Mouse (Mus musculus) adrenal gland, postnatal 14 days (tissue): ENCODE measurements around the gene Gpnmb. TPM values are rescaled to one million over a fixed set of nuclear protein-coding genes. Genes with fewer than 3 reads are reported as not detected.
A peak's percentile ranks its signal among the peaks of the same experiment; 100 is the strongest.

Experiments used
- DNase-seq: peaks from one replicate; pipeline ENCODE4 v3.0.0; 2021; ENCODE audit warnings: mixed read lengths
- long read RNA-seq, 2 experiments: library from polyadenylated mRNA; stranded (forward); transcript quantifications; one replicate each; pipeline ENCODE4 v2.0.0; 2021
- total RNA-seq: library from RNA; stranded (reverse); gene quantifications from 2 replicates; pipeline ENCODE4 v1.2.3, GENCODE M21; 2021

Gene Gpnmb
- total RNA-seq = 0.19 and 1.2 TPM in 2 replicates
- long read RNA-seq, experiment 1 = 0 reads
- long read RNA-seq, experiment 2 = 0 reads

- DNase-seq = no peak
These were observed at the start of gene Gpnmb for GRCm38 (mm10) chr6:49036275-49037267. Gpnmb (plus strand) TSS chr6:49036546.

DNA sequence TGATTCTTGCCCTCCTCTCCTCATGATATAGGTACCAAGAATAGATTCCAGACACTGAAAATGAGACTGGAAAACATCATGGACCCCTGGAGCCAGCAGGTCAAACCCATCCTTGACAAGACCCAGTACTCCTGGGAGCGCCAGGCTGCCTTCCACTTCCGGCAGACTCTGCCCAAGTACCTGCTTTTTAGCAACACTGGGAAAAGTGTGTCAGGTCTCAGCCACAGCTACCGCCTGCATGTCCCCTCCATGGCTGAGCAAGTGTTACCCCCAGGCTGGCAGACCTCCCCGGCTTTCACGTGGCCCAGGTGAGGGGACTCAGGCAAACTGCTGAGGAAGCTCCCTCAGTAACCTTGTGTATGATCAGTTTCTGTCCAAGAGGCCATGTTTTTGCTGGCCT lies 46.4 kb upstream of the Gpnmb start:
- no peak for DNase-seq

GRCm38 (mm10) chr6:48991991-48992390 lies 44.4 kb upstream of the Gpnmb start:
- no peak for DNase-seq

DNA sequence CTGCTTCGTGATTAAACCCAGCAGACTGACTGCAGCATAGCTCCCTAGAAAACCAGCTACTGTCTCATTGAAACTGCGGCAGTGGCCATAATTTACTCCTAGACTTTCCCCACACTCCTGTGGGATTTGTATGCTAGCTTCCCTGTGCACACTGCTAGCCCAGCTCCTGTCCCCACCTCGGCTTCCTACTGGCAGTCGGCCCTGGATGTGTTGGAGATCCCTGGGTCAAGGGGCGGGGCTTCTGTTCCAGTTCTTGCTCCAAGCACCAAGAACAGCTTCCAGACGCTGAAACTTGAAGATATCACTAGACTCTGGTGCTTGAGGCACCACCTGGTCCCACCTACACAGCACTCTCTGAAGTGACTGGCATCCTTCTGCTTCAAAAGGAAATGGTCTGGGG lies 38.2 kb upstream of the Gpnmb start:
- DNase-seq = no peak

DNA sequence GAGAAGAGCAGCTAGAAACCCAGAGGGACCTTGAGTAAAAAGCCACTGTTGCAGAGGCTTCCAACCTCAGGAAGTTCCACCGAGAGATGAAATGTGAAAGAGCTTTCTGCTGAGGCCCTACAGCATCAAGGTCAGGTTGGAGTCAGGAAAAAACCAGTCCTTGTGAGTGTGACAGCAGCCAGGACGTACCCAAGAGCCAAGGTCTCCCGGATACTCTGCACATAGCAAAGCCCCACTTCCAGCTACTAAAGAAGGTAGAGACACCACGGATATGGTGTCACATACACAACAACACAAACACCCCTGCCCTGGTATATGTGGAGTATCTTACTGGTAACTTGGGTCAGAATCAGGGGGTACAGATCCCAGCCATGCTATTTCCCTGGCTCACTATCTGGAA lies 37.5 kb upstream of the Gpnmb start:
- peak; percentile 48 for DNase-seq

DNA sequence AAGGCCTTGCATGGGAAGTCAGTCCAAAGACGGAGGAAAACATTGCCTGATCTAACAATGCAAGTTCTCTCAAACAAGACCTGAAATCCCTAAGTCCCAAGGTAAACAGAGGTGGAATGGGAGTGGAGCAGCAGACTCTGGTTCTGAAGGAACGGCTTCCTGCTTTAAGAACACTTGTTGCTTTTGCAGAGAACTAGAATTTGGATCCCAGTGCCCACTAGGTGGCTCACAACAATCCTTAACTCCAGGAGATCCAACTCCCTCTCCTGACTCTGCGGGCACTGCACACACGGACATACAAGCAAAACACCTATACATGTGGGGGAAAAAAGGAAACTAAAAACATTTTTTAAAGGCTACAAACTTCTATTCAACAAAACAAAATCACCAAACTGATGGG lies 33.0 kb upstream of the Gpnmb start:
- DNase-seq = no peak

- peak; percentile 78 for DNase-seq
These were observed 28.4 kb upstream of the Gpnmb start for GRCm38 (mm10) chr6:49007981-49008380.

DNA sequence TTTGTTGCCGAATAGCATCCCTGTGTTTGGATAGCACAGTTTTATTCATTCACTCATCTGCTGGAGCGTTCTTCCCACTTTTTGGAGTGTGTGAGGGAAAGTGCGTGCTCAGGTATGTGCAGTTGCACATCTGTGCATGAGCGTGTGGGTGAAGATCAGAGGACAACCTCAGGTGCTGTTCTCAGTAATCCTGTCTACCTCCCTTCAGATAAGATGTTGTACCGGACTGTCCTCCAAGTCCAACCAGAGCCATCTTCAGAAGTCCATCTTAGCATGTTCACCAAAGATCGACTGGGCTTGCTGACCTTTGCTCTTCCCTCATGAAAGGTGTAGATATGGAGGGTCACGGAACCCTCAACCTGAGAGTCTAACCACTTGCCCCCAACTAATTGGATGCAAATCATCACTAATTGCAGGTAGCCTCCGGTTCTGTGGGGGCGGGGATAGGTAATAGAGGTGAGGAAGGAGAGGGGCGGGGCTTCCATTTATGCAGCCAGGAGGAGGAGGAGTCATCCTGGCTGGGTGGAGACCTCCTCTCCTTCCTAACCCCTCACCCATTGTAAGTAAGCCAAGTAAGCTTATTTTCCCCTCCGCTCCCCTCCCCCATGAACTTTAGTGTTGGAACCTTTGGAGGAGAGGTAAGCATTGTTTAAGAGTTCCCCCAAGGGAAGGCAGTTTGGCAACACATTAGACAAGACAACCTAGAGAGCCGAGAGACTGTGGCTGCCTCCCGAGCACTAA lies 27.8 kb upstream of the Gpnmb start:
- no peak for DNase-seq

DNA sequence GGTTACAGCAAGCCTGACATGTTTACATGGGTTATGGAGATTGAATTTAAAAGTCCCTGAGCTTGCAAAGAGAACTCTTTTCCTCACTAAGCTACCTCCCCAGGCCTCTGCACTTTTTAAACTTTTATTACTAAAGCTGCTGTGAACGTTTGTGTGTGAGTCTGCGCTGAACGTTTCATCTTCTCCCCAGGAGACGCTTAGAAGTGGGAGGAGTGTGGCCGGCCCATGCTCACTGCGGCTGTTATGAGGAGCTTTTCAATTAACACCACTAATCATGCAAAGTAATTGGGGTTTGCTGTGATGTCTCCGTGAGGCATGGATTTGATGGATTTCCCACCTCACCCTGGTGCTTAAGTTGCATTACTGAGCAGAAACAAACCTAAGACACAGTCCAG lies 27.2 kb upstream of the Gpnmb start:
- DNase-seq = no peak

DNA sequence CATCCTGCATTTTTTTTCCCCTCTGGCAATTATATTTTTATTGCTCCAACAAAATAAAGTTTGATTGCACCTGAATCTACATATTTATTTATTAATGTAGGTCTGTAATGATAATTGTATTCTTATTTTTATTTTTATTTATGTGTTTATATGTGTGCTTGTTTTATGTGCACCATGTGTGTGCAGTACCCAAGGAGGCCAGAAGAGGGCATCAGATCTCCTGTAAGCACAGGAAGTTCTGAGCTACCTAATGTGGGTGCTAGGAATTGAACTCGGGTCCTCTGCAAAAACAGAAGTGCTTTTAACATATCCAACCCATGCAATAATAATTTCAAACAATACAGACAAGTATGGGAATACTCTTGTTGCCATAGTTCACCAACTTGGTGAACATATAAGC lies 26.7 kb upstream of the Gpnmb start:
- DNase-seq = no peak

DNA sequence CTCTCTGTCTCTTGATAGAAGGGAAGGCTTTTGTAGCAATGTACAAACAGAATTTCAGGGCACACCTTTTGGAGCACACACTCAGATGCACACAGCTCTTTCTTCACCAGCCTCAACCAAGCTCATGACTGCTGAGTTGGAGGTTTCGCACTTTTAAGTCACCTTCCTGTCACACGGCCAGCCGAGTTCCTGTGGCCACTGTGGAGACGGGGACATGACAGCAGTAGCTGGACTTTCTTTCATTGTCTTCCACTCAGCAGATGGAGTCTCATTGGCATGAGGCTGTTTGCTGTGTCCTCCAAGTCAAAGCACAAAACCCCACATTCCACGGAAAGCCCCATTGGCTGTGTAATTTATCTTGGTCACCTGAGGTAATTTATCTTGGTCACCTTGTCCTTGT lies 25.2 kb upstream of the Gpnmb start:
- no peak for DNase-seq

DNA sequence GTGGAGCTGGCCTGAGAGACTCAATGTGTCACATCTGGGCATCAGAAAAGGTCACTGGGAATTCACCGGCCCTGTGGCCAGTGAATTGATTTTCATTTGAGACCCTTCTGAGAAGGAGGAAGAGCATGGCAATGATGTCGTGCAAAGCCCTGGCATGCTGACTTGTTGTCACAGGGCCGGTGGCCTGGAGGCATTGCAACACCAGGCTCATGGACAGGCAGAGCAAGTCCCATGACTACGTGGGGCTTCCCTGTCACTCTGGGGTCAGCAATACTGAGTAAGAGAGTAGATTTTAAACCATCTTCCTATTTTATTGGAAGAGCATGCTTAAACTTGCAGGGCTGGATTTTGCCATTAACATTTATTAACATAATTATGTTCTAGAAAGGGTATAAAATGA lies 23.3 kb upstream of the Gpnmb start:
- DNase-seq = no peak

DNA sequence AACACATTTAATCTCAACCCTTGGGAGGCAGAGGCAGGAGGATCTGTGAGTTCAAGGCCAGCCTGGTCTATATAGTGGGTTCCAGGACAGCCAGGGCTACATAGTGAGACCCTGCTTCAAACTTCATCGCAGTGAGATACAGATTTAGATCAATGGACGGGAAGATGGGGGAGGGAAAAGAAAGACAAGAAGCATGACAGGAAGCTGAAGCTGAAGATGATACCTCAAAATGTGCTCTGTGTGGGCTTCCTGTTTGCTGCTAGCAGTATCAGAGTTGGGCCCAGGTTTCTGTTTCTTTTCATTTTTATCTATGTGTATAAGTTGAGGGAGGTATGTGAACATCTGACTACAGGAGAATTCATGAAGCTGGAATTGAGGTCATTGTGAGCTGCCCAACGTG lies 22.9 kb upstream of the Gpnmb start:
- DNase-seq = no peak

DNA sequence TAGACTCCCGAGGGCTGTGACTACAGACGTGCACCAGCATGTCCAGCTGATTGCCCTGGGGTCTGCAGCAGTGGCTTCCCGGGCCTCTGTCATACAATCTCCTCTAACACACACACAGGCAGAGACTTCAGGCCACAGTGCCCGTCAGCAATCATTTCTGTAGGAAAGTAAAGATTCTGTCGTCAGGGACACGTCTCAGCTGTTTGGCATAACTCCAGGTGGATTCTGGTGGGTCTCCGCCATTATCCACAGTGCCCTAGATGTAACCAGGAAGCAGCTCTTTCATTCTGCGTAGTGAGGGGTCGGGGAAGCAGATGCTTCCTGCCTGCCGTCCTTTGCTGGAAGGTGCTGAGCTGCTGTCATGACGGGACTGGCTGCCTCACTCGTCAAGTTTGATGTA lies 19.2 kb upstream of the Gpnmb start:
- DNase-seq = no peak

DNA sequence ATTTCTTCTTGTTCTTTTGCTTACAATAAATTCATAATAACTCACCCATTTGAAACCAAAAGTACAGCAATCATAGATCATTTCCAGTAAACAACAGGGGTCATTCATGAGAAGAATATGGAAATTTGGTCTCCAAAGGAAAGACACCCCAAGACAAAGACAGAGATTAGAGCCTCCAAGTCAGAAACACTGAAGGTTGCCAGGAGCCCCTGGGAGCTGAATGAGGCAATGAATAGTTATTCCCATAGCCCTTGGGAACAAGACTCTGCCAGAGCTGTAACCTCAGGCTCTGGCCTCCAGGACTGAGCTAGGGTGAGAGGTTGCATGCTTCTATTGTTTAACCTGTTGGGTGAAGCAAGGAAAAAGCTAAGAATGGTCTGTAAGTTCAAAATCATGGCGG lies 17.0 kb upstream of the Gpnmb start:
- no peak for DNase-seq

DNA sequence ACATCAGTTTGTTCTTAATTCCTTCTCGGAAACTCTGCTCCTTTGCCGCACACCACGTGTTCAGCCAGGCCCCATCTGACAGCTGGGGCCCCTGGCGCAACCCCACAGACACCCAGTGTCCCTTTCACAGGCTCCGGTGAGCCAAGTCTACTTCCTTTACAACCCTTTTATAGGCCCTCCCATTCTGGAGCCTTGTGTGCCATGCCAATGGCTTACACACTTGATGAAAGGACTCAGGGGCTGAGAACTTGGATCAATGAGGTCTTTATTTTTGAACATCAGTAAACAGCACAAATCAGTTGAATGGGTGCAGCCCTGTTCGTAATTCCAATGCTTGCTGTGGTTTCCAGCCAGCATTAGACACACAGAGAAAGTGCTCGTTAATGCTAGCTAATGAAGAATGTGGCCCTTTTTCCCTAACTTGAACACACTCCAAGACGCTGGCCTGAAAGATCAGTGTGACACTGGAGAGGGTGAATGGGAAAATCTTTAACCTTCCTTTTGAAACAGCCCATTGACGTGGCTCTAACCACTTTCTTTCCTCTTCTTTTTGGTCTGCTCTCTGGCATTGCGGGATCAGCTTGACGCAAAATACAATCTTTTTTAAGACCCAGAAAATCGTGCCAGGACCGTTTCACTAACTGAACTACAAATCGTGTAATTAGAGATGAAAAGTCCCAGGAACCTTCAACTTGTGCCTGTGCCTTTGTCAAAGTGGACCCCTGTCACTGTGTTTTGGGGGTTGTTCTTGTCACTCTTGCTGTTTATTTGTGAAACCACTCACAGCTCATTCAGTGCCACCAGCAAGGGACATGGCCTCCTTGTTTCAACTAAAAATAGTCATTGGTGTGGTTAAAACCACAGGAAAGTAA lies 15.0 kb upstream of the Gpnmb start:
- no peak for DNase-seq

DNA sequence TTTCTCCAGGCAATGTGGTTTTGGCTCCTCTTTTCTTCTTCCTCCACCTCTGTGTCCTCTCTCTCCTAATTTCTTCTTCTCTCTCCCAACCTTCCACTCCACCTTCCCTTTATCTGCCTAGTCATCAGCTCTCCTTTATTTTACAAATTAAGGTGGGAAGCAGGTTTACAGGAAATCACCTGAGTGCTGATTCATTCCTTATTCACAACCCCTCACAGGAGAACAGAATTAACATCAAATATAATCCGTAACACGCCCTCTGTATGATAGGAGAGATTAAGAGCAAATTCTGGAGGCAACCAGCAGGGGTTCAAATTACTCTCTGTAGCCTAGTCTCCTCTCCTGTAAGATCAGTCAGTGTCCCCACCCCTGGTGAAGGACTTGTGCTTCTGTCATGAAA lies 14.0 kb upstream of the Gpnmb start:
- no peak for DNase-seq

DNA sequence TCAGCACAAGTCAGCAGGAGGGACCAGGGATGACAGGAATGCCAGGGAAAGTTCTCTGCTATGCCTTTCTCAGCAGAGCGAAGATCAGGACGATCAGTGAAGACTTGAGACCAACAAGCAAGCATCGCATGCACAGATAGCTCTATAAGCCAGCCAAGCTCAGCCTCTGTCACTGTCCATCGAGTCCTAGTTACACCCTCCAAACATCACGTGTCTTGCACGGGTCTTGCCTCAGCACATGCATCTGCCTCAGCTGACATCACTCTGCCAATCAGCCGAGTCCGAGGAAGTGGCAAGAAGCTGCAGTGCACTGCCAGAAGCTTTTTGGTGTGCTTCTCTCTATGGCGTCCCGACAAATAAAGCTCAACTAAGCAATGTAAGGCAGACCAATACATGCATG lies 13.0 kb upstream of the Gpnmb start:
- DNase-seq = no peak

DNA sequence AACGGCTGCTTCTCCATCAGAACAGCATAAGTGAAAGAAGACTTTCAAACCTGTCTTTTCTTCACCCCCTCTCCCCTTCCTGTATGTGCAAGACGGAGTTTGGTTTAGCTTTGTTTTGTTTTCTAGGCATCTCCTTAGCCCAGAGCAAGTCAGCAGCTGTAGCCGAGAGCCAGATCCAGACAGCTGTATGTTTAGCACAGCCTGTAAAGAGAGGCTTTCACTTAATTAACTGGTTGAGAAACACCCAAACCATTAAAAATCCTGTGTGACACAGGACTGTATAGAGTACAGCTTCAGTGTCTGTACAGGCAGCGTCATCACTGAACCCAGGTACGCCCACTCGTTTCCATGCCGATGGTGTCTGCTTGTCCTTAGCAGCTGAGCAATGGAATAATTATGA lies 11.1 kb upstream of the Gpnmb start:
- DNase-seq = no peak

DNA sequence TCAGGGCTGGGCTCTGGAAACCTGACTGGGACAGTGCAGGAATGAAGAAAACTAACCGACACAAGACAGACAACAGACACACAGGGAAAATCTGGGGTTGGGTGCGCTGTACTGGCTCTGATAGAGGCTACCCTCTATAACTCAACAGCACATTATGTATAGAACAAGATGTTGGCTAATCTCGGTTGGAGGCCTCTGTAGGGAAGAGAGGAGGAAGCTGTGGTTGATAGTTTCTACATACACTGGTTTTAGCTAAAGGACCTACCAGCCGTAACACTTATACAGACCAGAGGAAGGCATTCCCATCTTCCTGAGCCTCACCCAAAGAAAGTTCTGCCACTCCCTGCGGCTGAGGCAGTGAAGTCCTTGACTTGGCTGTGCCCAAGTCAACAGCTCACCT lies 9.8 kb upstream of the Gpnmb start:
- DNase-seq = no peak

- no peak for DNase-seq
These were observed 8.3 kb upstream of the Gpnmb start for GRCm38 (mm10) chr6:49028019-49028418.

DNA sequence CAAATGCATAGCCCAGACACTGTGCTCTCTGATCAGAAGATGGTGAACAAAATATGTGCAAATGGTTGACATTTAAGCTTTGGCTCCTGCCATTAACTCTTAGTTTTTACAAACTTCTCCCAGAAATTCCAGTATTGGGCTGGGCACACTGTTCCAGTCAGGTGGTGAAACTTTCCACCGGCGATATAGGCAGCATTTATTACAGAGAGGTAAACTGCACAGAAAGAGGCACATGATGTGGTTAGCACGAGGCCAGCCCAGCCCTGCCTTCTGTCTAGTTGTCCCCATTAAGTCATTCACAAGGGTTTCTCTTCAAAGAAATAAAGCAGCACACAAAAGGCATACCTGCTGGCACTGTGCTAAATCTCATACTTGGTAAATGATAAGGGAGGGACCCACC lies 7.6 kb upstream of the Gpnmb start:
- no peak for DNase-seq

DNA sequence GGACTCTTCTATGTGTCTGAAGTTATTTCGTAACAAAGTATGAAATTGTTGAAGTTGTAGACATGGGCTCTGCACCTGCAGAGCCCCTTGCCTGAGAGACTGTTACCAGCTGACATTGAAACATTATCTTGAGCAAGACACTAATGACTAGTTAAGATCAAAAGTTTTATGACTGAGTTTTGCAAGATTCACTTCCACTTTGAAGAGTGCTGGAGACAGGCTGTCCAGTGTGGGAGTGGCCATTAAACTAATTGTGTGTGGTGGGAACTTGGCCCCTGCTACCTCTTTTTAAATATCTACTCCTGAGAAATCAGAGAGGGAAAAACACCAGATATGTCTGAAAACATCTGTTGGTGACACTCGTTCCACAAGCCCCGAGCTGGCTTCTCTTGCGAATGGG lies 5.1 kb upstream of the Gpnmb start:
- no peak for DNase-seq
